Mouse (Mus musculus) hindbrain, embryonic 14.5 days (tissue): ENCODE measurements at regions not wholly inside any gene's neighbourhood (a gene's known extent, or its start where the extent isn't known, plus 50 kb on each side); places are given as distances from the start of the nearest gene placed in this dataset.
"Not testable (repeated sequence)": the region's sequence is repeated elsewhere in the genome, so short reads cannot be mapped to it uniquely, and the experiment has no call there.

ENCODE experiments used
- ATAC-seq: fragments of 200-750 bp; cut with Nextera tagmentation; 2 replicates; pipeline ENCODE4 v1.8.0; 2017; ENCODE audit warnings: moderate number of reproducible peaks, mild to moderate bottlenecking, moderate TSS enrichment, moderate library complexity; ENCODE audit not compliant: low FRiP score
- DNase-seq: peaks from one replicate; pipeline ENCODE4 v3.0.0-alpha.2; 2015; ENCODE audit warnings: low spot score
- H3K27ac ChIP-seq: fragments of 300-500 bp; sonication (generic); 2 replicates; pipeline ENCODE4 v1.5.1; 2014; ENCODE audit warnings: mild to moderate bottlenecking, moderate library complexity
- H3K27me3 ChIP-seq: fragments of 300-500 bp; sonication (generic); 2 replicates; pipeline ENCODE4 v1.6.1; 2014; ENCODE audit warnings: mild to moderate bottlenecking, low read length, mixed read lengths; ENCODE audit not compliant: control insufficient read depth, insufficient read depth
- H3K36me3 ChIP-seq: fragments of 300-500 bp; sonication (generic); replicated peaks from 2 replicates; pipeline ENCODE4 v1.6.1; 2014; ENCODE audit not compliant: control insufficient read depth, insufficient read depth
- H3K4me1 ChIP-seq: fragments of 300-500 bp; sonication (generic); replicated peaks from 2 replicates; pipeline ENCODE4 v1.6.1; 2014; ENCODE audit warnings: antibody characterized with exemption, low read length, mixed read lengths; ENCODE audit not compliant: control insufficient read depth, insufficient read depth
- H3K4me2 ChIP-seq: fragments of 300-500 bp; sonication (generic); replicated peaks from 2 replicates; pipeline ENCODE4 v1.6.1; 2014; ENCODE audit warnings: mild to moderate bottlenecking, moderate library complexity
- H3K4me3 ChIP-seq: fragments of 300-500 bp; sonication (generic); replicated peaks from 2 replicates; pipeline ENCODE4 v1.5.1; 2014; ENCODE audit warnings: mild to moderate bottlenecking, low read length
- H3K9ac ChIP-seq: fragments of 300-500 bp; sonication (generic); 2 replicates; pipeline ENCODE4 v1.6.1; 2014
- H3K9me3 ChIP-seq: fragments of 300-500 bp; sonication (generic); 2 replicates; pipeline ENCODE4 v1.6.1; 2016; ENCODE audit warnings: low read length; ENCODE audit not compliant: control insufficient read depth
- WGBS: fragments of 180-500 bp; shearing (Covaris S2); extraction: QIAGEN DNeasy Blood & Tissue Kit; methylation state at CpG from one replicate; pipeline ENCODE4 v1.1.7; 2014; 5-methylcytosine and 5-hydroxymethylcytosine counted together

DNA sequence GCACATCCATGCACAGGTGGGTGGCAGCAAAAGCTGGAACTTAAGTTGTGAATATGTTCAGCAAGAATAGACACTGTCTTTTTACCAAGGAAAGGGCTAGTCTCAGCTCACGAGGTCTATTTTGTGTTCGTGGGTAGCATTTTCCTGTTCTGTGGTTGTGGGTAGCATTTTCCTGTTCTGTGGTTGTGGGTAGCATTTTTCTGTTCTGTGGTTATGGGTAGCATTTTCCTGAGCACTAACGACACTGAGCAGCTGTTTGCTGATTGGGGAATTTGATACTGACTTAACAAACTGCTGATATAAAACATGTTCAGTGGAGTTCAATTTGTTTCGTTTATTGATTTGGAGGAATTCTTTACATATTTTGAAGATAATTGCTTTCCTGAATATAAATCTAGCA is 837.8 kb upstream of the Vwc2 start:
- no peak for ATAC-seq
- H3K4me2 ChIP-seq, result no peak overlapping the region
- H3K9ac ChIP-seq, result no peak overlapping the region
- H3K27me3 ChIP-seq, result no peaks in the 10 kb centered on the region
- no peak overlapping the region for H3K4me3 ChIP-seq
- H3K36me3 ChIP-seq, result no peaks in the 10 kb centered on the region
- no peaks in the 10 kb centered on the region for H3K4me1 ChIP-seq
- H3K9me3 ChIP-seq, result no peaks in the 10 kb centered on the region
- no peak for DNase-seq
- WGBS, result 91% methylated on average over 4 of the region's 4 CpGs
- H3K27ac ChIP-seq, result no peak overlapping the region

GRCm38 (mm10) chr11:10283553-10283952 is 830.5 kb upstream of the Vwc2 start:
- ATAC-seq (no peak), DNase-seq (peak; percentile 27)
- Histone ChIP-seq H3K4me3 (no peak overlapping the region), H3K27me3 (no peaks in the 10 kb centered on the region), H3K9ac (no peak overlapping the region), H3K27ac (no peak overlapping the region), H3K36me3 (no peaks in the 10 kb centered on the region), H3K9me3 (no peaks in the 10 kb centered on the region), H3K4me2 (no peak overlapping the region), H3K4me1 (no peaks in the 10 kb centered on the region)

GRCm38 (mm10) chr11:10291996-10292395 is 822.0 kb upstream of the Vwc2 start:
- Histone ChIP-seq H3K9ac (no peak overlapping the region), H3K4me3 (no peak overlapping the region), H3K27ac (no peak overlapping the region), H3K36me3 (no peaks in the 10 kb centered on the region), H3K4me2 (no peak overlapping the region), H3K27me3 (no peaks in the 10 kb centered on the region), H3K9me3 (no peaks in the 10 kb centered on the region), H3K4me1 (no peaks in the 10 kb centered on the region)
- ATAC-seq (no peak), DNase-seq (no peak)
- WGBS, result 91% methylated on average over 4 of the region's 4 CpGs

- H3K4me1 ChIP-seq, result no peaks in the 10 kb centered on the region
- no peak overlapping the region for H3K9ac ChIP-seq
- WGBS, result 67% methylated on average over 5 of the region's 5 CpGs
- no peak overlapping the region for H3K4me3 ChIP-seq
- H3K36me3 ChIP-seq, result no peaks in the 10 kb centered on the region
- ATAC-seq, result no peak
- no peak overlapping the region for H3K27ac ChIP-seq
- H3K27me3 ChIP-seq, result no peaks in the 10 kb centered on the region
- no peaks in the 10 kb centered on the region for H3K9me3 ChIP-seq
- no peak overlapping the region for H3K4me2 ChIP-seq
- no peak for DNase-seq
Observed at GRCm38 (mm10) chr11:10309023-10309720, 804.9 kb upstream of the Vwc2 start.

DNA sequence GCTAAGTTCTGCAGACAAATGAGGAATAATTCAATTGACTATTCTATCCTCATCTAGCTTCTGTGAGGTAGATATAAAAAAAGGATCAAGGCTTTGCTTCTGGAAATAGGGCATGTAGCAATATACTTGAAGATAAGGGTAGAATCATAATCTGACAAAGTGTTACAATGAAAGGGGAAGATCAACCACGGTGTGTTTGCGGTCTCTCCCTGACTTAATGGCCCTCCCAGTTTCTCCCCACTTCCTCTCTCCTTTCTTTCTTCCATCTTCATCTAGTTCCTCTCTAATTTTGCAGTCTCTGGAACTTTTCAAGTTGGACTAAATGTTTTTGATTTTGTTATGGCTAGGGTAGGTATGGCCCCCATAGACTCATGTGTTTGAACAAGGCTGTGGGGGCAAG is 796.6 kb upstream of the Vwc2 start:
- no peak overlapping the region for H3K9ac ChIP-seq

DNA sequence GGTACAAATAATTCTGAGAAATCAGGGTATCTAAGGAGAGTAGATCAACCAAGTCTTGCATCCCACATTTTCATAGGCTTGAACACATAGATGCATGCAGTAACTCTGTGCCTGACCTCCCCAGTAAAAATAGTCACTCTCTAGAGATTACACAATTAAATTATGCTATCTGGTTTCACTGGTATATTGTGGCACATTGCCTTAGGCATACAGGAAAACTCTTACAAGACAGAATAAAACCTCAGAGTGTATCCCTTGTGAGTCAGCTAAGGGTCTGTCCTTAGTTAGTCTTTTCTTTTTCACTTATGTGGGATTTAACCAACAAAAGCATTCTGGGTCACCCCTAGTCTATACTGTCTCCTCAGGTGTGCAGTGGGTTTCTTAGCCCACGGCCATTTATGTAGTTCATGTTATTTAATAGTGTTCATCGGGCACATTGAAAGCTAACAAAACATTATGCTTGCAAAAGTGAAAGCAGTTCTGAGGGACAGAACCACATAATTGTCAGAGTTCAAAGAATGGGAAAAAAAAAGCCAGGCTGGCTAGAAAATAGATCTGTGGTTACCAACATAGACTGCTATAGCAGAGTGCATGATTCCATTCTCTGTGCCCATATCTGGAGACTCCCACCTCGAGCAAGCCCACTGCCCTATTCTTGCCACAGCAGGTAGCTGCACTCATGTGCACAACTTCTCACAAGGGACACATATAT is 795.8 kb upstream of the Vwc2 start:
- whole genome bisulfite sequencing, result 85% methylated on average over 3 of the region's 3 CpGs
- Histone ChIP-seq H3K4me3 (no peak overlapping the region), H3K4me1 (no peaks in the 10 kb centered on the region), H3K36me3 (no peaks in the 10 kb centered on the region), H3K9me3 (no peaks in the 10 kb centered on the region), H3K27ac (no peak overlapping the region), H3K27me3 (no peaks in the 10 kb centered on the region), H3K9ac (no peak overlapping the region), H3K4me2 (no peak overlapping the region)
- DNase-seq (no peak), ATAC-seq (no peak)

More for the DNA sequence above, 796.6 kb upstream of the Vwc2 start:
- DNase-seq, result no peak
- Histone ChIP-seq H3K9me3 (no peaks in the 10 kb centered on the region), H3K27me3 (no peaks in the 10 kb centered on the region), H3K4me3 (no peak overlapping the region), H3K4me1 (no peaks in the 10 kb centered on the region), H3K36me3 (no peaks in the 10 kb centered on the region), H3K27ac (no peak overlapping the region), H3K4me2 (no peak overlapping the region)
- 98% methylated on average over 2 of the region's 2 CpGs for WGBS
- ATAC-seq, result no peak

- H3K4me1 ChIP-seq, H3K36me3 ChIP-seq, H3K9ac ChIP-seq, DNase-seq, ATAC-seq, H3K27ac ChIP-seq, H3K4me3 ChIP-seq, H3K27me3 ChIP-seq, H3K9me3 ChIP-seq, H3K4me2 ChIP-seq: not testable (repeated sequence)
- WGBS, result 41% methylated on average over 5 of the region's 5 CpGs
Observed at GRCm38 (mm10) chr11:10330253-10330652, 783.8 kb upstream of the Vwc2 start.

DNA sequence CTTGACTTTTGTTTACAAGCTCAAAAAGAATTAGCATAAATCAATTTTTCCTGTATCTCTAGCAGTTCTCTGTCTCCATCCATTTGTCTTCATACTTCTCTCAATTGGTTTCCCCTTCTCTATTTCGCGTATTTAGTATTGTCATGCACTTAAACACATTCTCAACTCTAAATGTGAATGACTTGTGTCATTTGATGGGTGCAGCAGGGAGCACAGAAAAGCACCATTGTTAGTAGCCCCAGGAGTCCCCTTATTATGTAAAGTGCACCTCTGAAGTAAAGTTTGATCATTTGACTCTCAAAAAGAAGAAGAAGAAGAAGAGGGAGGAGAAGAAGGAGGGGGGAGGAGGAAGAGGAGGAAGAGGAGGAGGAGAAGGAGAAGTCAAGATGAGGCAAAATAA is 776.2 kb upstream of the Vwc2 start:
- Histone ChIP-seq H3K4me1 (no peaks in the 10 kb centered on the region), H3K36me3 (no peaks in the 10 kb centered on the region), H3K4me2 (no peak overlapping the region), H3K27me3 (no peaks in the 10 kb centered on the region), H3K9ac (no peak overlapping the region), H3K4me3 (no peak overlapping the region), H3K27ac (no peak overlapping the region), H3K9me3 (no peaks in the 10 kb centered on the region)
- ATAC-seq (no peak), DNase-seq (no peak)
- 6% methylated on average over 2 of the region's 2 CpGs for WGBS

DNA sequence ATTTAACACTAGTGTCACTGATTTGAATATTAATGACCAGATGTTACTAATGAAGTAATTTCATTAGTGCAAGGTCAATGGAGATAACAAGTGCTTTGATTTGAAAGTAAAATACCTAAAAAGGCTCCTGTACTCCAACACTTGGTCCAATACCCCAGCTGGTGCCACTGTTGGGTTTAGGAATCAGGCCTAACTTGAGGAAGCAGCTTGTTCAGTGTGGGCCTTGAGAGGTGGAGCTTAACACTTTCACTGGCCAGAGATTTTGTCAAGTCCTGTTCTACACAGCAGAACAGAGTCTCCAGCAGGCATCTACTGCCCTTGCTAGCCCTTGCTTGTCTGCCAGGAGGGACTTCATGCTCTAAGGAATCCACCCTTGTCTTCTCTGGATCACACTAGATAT is 741.7 kb upstream of the Vwc2 start:
- Histone ChIP-seq H3K27ac (no peak overlapping the region), H3K27me3 (no peaks in the 10 kb centered on the region), H3K36me3 (no peaks in the 10 kb centered on the region), H3K9me3 (no peaks in the 10 kb centered on the region), H3K9ac (no peak overlapping the region), H3K4me2 (no peak overlapping the region), H3K4me1 (no peaks in the 10 kb centered on the region), H3K4me3 (no peak overlapping the region)
- DNase-seq, result no peak
- ATAC-seq, result no peak
